Mouse (Mus musculus) thymus, adult 2 months (tissue): ENCODE measurements at regions not wholly inside any gene's neighbourhood (a gene's known extent, or its start where the extent isn't known, plus 50 kb on each side); places are given as distances from the start of the nearest gene placed in this dataset.

Experiments
- CTCF ChIP-seq: fragments of 200-500 bp; IDR thresholded peaks from 2 replicates; pipeline ENCODE4 v1.5.1; 2012; ENCODE audit warnings: mild to moderate bottlenecking, control low read depth, low read length, moderate library complexity, borderline replicate concordance; ENCODE audit not compliant: control insufficient read depth, poor library complexity, insufficient read depth; ENCODE audit errors: extremely low read depth
- POLR2A ChIP-seq: fragments of 200-500 bp; IDR thresholded peaks from 2 replicates; pipeline ENCODE4 v1.6.1; 2012; ENCODE audit warnings: mild to moderate bottlenecking, low read length, control low read depth, moderate library complexity; ENCODE audit not compliant: control insufficient read depth, poor library complexity, insufficient read depth; ENCODE audit errors: extremely low read depth

GRCm38 (mm10) chr1:34657481-34657880 is 78.0 kb downstream of the Amer3 start:
- TF ChIP-seq CTCF (no peak), POLR2A (no peak)
